Mouse (Mus musculus): ENCODE results near the gene Cpa5.

Gene Cpa5

DNA sequence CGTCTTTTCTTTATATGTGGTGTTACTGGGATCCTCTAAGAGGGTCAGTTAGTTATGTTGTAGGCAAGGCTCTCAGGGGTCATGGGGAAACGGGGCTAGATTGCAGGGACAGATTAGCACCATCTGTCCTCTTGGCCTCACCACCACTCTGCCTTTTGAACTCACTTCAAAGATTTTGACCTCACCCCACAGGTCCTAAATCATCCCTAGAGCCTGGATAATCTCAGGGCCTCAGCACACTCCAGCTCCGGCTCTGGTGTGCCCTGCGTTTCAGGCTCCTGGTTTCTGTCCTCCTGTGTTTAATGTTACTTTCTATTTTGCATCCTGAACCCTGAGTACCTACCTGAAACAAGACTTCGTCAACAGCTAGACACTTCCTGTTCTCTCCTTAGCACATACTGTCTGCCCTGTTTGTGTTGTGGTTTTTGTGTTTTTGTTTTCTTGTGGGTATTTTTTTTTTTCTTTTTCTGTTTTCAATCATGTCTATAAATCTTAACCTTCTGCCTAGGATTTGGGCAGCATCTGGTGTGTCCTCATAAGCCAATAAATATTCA lies 18.9 kb upstream of the Cpa5 start:
- TF ChIP-seq GATA4 (IDR thresholded peaks at IDR 0.05; ENCODE audit: insufficient replicate concordance, low read length) = no peak

DNA sequence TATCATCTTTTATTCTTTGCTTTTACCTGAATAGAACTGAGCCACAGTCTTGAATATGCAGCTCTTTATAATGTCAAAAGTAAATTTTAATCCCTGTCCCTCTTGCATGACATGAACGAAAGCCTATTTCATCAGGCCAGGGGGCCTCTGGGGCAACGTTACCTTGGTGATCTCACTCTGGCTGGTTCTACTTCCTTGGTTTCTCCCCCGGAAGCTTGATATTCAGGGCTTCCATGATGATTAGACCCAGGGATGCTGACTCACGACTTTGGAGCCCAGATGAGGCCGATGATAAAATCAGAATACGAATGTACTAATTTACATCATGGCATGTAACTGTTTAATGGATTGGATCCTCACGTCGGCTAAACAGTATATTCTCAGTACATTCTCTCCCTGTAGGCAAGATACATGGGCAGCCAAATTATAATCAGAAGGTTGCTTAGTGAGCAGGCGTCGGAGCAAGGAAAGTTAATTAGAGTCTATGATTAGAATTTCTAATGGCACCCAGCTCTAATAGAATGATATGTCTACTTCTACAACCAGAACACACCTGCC lies 18.3 kb upstream of the Cpa5 start:
- TF ChIP-seq GATA4 (IDR thresholded peaks at IDR 0.05; ENCODE audit: insufficient replicate concordance, low read length) = no peak

DNA sequence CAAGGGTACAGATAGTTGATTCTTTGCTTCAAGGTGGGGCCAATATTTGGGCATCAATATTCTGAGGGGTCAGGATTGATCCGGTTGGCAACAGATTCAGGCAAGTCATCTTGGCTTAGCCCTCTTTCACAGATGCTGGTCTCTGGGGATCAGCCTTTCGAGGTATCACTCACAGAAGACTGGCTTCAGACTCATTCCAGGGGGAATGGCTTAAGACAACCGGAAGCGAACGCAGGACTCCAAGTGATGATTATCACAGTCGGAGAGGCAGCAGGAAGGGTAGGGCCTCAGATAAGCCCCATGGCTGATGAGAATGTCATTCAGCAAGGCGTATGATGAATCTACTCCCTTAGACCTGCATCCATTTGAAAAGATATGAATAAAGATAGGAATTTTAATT lies 16.4 kb upstream of the Cpa5 start:
- TF ChIP-seq GATA4 (IDR thresholded peaks at IDR 0.05; ENCODE audit: insufficient replicate concordance, low read length) = no peak

DNA sequence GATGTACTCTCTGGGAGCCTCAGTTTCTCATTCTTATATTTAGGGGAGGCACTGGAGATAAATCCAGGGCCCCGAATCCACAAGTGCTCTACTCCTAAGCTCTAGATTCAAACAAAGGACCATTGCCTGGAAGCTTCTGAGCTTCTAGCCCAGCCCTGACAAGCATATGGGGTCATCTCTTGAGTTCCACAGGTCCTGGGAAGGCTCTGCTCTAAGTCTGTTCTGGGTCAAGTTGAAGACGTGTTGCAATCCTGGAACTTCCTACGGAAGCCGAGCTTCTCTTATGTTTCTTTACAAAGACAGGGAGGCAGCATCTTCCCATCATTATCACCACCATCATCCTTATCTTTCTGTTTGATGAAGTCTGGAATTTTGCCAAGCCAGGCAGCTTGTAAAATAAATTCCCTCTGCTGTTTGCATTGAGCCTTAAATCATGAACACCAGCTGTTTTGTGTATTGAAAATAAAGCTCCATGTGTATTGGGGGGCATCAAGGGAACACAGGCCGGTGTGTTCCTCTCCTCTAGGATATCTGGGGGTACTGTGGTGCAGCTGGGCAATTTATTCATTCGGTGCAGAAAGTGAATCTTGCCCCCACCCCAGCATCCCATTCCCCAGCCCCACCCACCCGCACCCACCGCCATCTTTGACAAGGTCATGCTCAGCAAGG lies 14.4 kb upstream of the Cpa5 start:
- TF ChIP-seq GATA4 (IDR thresholded peaks at IDR 0.05; ENCODE audit: insufficient replicate concordance, low read length) = no peak

DNA sequence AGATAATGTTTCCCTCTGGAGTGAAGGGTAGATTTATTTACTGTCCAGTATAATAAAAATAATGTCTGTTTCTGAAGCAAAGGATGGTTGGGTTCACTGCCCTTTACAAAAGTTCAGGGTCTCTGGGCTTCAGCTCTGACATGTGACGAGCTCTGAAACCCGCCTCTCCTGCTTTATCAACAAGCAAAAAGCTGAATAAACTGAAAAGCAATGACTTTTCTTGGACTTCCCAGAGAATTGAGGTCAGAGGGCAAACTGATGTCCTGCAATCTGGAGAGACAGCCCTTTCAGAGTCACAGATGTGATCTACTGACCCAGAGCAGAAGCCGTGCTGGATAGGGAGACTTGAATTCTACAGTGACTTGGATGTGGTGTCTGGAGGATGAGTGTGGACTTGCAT lies 10.8 kb upstream of the Cpa5 start:
- TF ChIP-seq GATA4 (IDR thresholded peaks at IDR 0.05; ENCODE audit: insufficient replicate concordance, low read length) = peak; percentile 85

DNA sequence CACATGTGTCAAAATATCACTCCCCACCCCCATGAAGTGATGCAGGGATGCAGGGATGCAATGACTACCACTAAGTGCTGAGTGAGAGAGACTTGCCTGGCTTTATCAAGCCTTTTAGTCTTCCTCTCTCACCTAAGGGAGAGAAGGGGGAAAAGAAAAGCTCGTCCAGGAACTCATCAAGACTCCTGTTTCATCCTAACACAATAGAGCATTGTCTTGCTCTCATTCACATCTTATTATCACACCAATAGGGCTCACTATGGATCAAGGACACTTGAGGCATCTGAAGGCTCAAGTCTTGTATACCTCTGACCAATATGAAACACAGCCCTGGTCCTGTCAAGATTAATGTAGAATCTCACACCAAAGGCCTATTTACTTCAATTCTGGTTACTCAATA lies 9.8 kb upstream of the Cpa5 start:
- no peak for TF ChIP-seq GATA4 (IDR thresholded peaks at IDR 0.05; ENCODE audit: insufficient replicate concordance, low read length)

DNA sequence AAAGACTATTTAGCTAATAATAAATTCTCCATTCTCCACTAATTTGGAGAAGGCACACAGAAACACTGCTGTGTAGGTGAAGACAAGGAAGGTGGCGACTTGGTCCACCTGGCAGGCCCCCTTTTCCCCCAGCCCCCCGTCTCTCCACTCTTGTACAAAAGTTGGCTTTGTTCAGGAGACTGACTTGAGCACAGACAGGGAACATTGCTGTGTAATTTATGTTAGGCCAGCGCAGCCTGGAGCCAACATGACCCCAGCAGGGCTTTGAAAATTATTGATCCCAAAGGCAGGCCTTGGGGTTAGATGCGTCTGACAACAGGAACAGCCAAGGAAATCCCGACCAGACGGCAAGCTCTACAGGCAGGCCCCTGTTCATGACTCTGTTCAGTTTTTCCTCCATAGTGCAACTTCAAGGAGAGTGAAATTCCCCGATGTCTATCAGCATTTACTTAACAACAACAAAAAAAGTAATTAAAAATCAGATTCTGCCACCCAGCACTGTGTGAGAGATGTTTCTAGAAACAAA lies 6.4 kb upstream of the Cpa5 start:
- TF ChIP-seq GATA4 (IDR thresholded peaks at IDR 0.05; ENCODE audit: insufficient replicate concordance, low read length) = no peak

DNA sequence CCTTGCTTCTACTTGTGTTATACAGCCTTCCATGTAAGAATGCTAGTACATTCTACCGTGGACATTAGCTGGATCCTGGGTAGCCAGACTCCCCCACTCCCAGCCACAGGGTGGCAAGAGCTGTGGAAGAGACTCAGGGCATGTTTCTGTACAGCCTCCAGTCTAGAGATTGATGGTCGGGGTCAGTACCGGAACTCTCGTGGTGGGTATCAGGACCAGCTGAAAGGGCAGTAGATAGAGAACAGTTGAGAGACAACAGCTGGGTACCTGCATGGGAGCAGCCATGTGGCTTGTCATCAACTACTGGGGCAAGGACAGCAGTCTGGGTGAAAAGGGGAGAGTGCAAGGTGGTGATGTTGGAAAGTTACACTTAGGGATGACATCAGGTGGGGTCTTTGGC lies 5.7 kb upstream of the Cpa5 start:
- TF ChIP-seq GATA4 (IDR thresholded peaks at IDR 0.05; ENCODE audit: insufficient replicate concordance, low read length) = no peak

DNA sequence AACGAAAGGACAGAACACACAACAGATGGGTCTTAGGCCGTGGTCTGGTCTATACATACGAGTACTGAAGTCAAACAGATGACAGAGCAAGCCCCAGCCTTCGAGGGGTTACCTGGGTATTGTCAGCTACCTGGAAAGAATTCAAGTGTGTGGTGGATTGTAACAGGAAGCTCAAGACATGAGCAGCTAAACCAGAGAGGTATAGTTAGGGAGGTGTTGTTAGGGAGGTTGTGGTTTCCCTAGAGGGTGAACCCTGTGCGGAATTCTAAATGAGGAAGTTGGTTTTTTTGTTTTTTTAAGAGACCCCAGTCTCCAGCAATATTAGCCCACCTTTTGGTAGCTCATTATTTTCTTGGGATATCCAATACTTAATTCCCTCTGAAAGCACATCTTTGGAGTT lies 5.1 kb upstream of the Cpa5 start:
- no peak for TF ChIP-seq GATA4 (IDR thresholded peaks at IDR 0.05; ENCODE audit: insufficient replicate concordance, low read length)

DNA sequence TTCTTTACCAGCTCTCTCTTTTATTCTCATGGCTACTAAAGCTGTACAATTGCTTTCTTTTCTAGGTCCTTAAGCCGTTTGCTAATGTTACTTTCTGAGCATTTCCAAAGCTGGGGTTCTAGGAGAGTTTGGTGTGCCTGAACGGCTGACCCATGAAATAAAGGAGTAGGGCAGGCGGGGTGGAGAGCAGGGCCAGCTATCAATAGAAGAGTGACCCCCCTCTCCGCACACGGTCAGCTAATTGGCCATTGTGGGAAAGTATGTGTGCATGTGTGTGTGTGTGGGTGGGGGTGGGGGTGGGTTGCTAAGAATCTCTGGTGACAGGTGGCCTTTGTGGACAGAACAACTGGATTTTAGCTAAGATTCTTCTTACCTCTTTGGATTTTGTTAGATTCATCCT lies 402 bp downstream of the Cpa5 start:
- no peak for TF ChIP-seq GATA4 (IDR thresholded peaks at IDR 0.05; ENCODE audit: insufficient replicate concordance, low read length)

DNA sequence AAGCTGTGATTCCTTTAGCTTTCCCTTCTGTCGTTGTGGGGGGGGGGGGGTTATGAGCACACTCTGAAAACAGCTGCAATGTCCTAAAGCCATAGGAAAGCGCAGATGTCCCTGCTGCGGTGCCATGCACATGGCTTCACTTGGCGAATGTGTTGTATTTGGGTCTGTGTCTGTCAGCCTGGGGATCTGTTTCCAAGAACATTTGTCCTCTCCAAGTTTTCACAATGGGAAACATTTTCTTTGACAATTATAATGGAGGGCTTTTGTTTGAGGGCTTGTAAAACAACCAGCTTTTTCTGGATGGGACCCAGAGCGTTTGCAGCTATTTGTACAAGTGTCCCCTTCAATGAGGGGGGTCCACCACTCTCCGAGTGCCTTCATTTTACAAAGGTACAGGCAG lies 3.4 kb downstream of the Cpa5 start:
- TF ChIP-seq GATA4 (IDR thresholded peaks at IDR 0.05; ENCODE audit: insufficient replicate concordance, low read length) = no peak

DNA sequence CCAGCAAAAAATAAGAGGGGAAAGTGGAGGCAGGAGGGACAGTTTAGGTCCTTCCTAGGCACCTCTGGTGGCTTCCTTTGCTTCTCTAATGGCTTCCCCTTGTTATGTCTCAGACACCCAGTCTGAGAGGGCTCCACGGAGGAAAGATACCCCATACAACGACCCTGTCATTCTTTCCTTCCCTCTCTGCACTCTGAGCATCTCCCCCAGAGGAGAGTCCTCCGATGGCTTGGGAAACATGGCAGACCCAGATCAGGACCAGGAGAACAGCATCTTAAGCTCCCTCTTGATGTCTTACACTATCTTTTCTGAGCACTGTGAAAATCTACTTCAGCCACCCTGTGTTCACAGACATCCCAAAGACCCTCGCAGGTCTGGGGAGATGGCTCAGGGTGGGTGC lies 4.9 kb downstream of the Cpa5 start:
- TF ChIP-seq GATA4 (IDR thresholded peaks at IDR 0.05; ENCODE audit: insufficient replicate concordance, low read length) = no peak

DNA sequence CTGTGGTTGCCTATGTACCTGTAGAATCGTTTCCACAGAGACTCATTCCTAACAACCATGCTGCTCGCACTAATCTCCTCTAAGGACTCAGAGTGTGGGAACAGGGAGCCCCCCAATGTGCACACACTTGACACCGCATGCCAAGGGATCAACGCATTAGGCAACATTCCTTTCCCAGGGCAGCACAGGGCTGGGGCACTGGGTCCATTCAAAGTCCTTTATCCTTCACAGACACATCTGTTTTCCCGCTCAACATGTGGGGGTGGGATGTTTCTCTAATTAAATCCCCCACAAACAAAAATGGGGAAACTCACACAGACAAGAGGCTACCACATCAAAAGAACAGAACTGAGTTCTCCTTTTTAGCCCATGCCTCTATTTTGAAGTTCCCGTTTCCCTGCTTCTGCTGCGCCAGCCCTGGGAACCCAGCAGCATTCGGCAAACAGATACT lies 5.7 kb downstream of the Cpa5 start:
- TF ChIP-seq GATA4 (IDR thresholded peaks at IDR 0.05; ENCODE audit: insufficient replicate concordance, low read length) = no peak

DNA sequence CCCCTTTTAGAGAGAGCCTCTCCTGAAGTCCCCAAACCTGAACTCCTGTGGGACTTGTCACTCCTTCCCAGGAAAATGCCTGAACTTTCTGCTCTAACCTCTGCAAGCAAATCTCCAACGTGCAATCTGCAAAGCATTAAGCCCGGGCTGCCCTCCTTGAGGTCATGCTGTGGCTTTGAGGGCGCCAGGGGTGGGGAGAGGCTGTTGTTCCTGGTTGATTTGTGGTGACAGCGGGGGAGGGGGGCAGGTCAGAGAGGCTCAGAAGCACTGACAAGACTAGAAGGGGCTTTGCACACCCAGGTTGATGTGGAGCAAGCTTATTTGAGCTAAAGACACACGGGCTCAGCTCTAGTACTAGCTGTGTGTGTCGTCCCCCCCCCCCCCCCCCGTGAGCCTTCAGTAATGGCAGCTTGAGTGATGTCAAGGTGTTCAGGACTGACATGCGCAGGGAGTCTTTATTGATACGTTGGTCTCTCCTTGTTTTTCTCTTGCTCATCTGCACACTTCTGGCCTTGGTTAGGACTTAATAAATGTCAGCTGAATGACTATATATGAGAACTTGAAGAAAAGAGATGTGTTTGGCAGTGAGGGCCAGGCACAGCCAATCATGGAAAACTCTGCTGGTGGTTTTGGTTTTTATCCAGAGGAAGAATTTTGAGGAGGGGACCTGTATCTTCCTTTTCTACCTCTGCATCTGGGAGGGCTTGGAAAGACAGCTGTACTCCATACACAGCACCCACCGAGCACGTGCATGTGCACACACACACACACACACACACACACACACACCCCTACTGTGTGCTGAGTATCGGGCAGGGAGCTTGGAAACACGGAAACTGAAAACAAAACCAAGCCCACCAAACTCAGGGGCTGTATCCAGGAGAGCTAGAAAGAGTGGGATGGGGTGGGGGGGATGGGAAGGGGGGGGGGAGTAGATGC lies 6.5 kb downstream of the Cpa5 start:
- no peak for TF ChIP-seq GATA4 (IDR thresholded peaks at IDR 0.05; ENCODE audit: insufficient replicate concordance, low read length)

DNA sequence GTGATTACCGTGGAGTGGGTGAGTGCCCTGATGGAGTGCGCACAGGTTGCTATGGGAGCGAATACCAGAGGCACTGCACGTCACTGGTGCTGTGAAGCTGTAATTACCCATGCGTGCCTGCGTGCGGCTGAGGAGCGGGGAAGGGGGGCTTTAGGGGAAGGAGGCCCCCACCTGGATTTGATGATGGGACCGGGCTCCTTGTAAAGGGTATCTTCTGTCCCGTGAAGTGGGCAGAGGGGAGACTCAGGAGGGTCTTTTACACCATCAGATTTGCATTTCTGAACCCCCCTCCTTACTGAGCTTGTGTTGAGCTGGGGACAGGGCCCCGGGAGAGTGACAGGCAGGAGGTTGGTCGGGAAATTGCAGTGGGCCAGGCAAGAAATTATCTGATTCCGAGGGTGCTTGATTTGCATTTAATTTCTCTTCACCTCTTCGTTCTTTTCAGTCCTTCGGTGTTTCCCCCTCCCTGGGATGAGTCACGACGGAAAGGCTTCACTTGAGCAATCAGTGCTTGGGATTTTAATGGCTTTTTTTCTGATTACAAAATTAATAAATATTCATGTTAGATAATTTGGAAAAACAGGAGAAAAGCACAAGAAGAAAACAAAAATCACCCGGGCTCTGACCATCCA lies 7.3 kb downstream of the Cpa5 start:
- TF ChIP-seq GATA4 (IDR thresholded peaks at IDR 0.05; ENCODE audit: insufficient replicate concordance, low read length) = no peak

Measured in liver, adult (tissue).